Mouse (Mus musculus) gastrocnemius, postnatal 10 days (tissue): Measurements from ENCODE around the gene Txnl4b. TPM values are rescaled to one million over a fixed set of nuclear protein-coding genes. Genes with fewer than 3 reads are reported as not detected.

ENCODE experiments used
- DNase-seq: peaks from one replicate; pipeline ENCODE4 v3.0.0; 2021; ENCODE audit warnings: mixed read lengths
- total RNA-seq, 2 experiments: library from RNA; stranded (reverse); gene quantifications; 2 replicates each; pipeline ENCODE4 v1.2.3; 2021

Gene Txnl4b
- total RNA-seq, 2 experiments from 2014 or later, result 6.9 to 7.7 TPM

DNA sequence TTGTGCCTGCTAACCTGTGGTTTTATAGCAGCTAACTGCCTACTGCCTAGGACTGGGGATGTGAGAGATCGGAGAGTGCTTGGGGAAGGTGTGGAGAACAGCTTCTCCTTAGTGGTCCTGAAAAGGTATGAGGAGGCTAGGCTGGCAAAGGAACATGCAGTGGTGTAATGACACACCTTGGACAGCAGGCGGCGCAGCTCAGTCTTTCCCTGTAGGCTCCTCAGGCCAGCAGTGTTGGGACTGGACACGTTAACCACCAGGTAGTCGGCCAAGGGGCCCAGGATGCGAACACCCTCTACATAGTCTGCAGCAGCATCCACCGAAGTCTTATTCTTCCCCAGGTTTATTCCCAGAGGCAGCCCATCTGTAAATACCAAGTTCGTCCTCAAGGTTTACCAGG is 30.2 kb downstream of the Txnl4b start:
- DNase-seq, result peak; percentile 65

GRCm38 (mm10) chr8:109606725-109607124 is 41.0 kb downstream of the Txnl4b start:
- no peak for DNase-seq

DNA sequence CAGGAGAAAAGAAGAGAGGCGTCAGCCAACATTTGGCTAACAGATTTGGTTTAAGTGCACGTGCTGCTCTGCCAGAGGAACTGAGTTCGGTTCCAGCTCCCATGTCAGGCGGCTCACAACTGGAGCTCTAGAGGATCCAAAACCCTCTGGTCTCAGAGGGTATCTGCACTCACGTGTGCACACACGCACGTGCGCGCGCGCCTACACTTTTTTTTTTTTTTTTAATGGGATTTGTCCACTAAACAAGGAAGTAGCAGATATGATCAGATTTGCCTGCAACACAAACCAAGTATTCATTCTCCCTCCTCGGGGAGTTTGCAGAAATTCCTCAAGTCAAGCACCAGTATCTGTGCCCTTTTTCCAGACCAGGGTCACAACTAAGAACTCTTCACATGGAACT is 42.0 kb downstream of the Txnl4b start:
- no peak for DNase-seq

GRCm38 (mm10) chr8:109608271-109609152 is 42.8 kb downstream of the Txnl4b start, which contains the start of gene Dhodh:
Gene Dhodh (minus strand): TSS chr8:109608673.
- peak; percentile 93 for DNase-seq

DNA sequence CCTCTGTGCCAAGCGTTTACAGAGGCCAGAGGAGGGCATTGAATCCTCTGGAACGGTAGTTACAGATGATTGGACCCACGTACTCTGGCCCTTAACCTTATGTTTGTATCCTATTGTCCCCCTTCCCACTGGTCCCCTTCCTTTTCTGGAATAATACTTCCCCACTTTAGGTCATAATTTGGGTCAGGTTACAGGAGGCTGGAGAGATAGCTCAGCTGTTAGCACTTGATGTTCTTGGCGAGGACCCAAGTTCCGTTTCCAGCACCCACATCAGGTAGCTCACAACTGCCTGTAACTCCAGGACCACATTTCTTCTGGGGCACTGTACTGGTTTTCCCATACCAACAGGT is 43.4 kb downstream of the Txnl4b start:
- peak; percentile 24 for DNase-seq

GRCm38 (mm10) chr8:109614243-109615210 is 48.8 kb downstream of the Txnl4b start, which contains the start of gene Pkd1l3:
Gene Pkd1l3 (plus strand): TSS chr8:109614517.
- no peak for DNase-seq

- DNase-seq, result no peak
Observed at GRCm38 (mm10) chr8:109615569-109615968, 49.9 kb downstream of the Txnl4b start.

Other genes with a start within 250 kb of the Txnl4b start
- not detected for gene Pmfbp1, start 71.9 kb upstream of the Txnl4b start, total RNA-seq
- gene Dhx38, start within 50 bp of the Txnl4b start, total RNA-seq, result 10 to 100 TPM; 12.9 to 13.6 TPM
- gene Hp, start 13.3 kb downstream of the Txnl4b start, total RNA-seq, result 1 to 10 TPM; 8.3 to 9.7 TPM
- 10 to 100 TPM; 13.1 to 13.4 TPM for gene Dhodh, start 42.8 kb downstream of the Txnl4b start, total RNA-seq
- under 1 TPM in 1 of 2 experiments, not detected in 1; 0.23 TPM for gene Pkd1l3, start 48.6 kb downstream of the Txnl4b start, total RNA-seq
- gene Ist1, start 127.4 kb downstream of the Txnl4b start, total RNA-seq, result 10 to 100 TPM; 32.3 to 40.7 TPM
- 1 to 10 TPM; 7.5 to 9.5 TPM for gene Zfp821, start 139.7 kb downstream of the Txnl4b start, total RNA-seq
- 10 to 100 TPM; 25.1 to 25.4 TPM for gene Atxn1l, start 171.8 kb downstream of the Txnl4b start, total RNA-seq
- 10 to 100 TPM; 34.8 to 42.5 TPM for gene Ap1g1, start 212.7 kb downstream of the Txnl4b start, total RNA-seq